Mouse (Mus musculus) layer of hippocampus, adult 2 months (tissue): ENCODE measurements around the gene Stard5. TPM values are rescaled to one million over a fixed set of nuclear protein-coding genes. Genes with fewer than 3 reads are reported as not detected.

Source experiments
- DNase-seq, 2 experiments: peaks; one replicate each; pipeline ENCODE4 v3.0.0; 2022; ENCODE audit warnings: low spot score in 2 of 2
- H3K27ac ChIP-seq: fragments of 200-600 bp; 2 replicates; pipeline ENCODE4 v1.8.1; 2022
- H3K4me3 ChIP-seq: fragments of 200-600 bp; 2 replicates; pipeline ENCODE4 v1.8.1; 2022; ENCODE audit warnings: mild to moderate bottlenecking
- CTCF ChIP-seq: fragments of 200-600 bp; conservative IDR thresholded peaks from 2 replicates; pipeline ENCODE4 v1.8.1; 2022; ENCODE audit warnings: antibody characterized with exemption, mild to moderate bottlenecking, moderate library complexity
- total RNA-seq, 2 experiments: library from RNA; stranded (reverse); gene quantifications; 2 replicates each; pipeline ENCODE4 v1.2.3; 2021

The Stard5 gene
- total RNA-seq, 2 experiments from 2014 or later: 18.3 to 18.5 TPM

DNA sequence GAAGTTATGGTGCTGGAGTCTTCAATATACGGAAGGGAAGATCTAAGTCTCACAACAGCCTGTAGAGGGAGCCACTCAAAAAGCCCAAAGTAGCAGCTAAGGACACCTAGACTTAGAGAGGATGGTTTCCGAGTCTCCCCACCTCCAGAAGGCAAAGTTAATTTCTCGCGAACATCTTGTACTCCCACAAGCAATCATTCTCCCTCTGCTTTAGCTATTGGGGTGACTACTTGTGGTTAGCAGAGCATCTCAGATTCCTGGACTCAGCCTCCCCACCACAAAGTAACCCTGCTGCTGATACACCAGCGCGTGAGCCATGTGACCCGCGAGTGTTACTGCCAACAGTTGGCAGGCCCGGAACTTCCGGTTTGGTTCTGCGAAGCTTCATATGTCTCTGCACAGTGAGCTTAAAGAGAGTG is 28.5 kb downstream of the Stard5 start:
- TF ChIP-seq CTCF: peak; percentile 59
- no peak for DNase-seq
- Histone ChIP-seq H3K4me3 (no peak overlapping the region), H3K27ac (peak overlapping the region; percentile 49; the same call in 1 of the 2 replicates)

- Histone ChIP-seq H3K27ac (peak overlapping the region; percentile 49; the same call in 1 of the 2 replicates), H3K4me3 (no peak overlapping the region)
- no peak for DNase-seq
- no peak for TF ChIP-seq CTCF
These were observed 29.3 kb downstream of the Stard5 start for GRCm38 (mm10) chr7:83661031-83661430.

GRCm38 (mm10) chr7:83661763-83662162 is 30.0 kb downstream of the Stard5 start:
- Histone ChIP-seq H3K27ac (no peak overlapping the region), H3K4me3 (no peak overlapping the region)
- DNase-seq: no peak
- no peak for TF ChIP-seq CTCF

DNA sequence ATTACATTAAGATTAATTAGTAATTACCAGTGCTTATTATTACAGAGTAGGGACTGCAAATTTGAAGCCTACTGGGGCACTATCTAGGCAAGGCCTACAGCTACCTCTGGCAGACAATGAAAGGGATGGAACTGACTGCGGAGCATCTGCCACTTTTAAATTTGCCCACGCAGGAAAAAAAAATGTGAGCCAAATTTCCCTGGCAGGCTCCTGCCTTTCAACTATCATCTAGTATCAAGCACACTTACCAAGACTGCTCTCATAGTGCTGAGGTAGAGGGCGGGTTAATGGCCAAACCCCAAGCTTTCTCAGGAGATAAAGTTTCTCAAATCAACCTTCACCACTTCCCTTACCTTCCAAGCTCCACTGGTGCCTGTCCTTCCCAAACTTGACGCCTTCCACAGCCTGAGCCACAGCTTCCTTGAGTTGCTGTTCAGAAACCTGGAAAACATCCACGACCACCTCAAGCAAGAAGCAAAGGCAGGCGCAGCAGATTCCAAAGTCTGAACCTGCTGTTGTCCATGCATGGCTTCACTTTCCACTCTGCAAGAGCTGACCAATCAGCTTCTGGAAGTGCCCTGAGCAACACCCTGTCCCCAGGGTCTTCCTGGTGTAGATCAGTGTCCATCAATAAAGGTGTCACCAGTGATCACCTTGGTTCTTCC is 31.1 kb downstream of the Stard5 start:
- peak; percentile 63 to 75 for DNase-seq
- Histone ChIP-seq H3K4me3 (no peak overlapping the region), H3K27ac (peak overlapping the region; percentile 48; the same call in 1 of the 2 replicates)
- no peak for TF ChIP-seq CTCF

DNA sequence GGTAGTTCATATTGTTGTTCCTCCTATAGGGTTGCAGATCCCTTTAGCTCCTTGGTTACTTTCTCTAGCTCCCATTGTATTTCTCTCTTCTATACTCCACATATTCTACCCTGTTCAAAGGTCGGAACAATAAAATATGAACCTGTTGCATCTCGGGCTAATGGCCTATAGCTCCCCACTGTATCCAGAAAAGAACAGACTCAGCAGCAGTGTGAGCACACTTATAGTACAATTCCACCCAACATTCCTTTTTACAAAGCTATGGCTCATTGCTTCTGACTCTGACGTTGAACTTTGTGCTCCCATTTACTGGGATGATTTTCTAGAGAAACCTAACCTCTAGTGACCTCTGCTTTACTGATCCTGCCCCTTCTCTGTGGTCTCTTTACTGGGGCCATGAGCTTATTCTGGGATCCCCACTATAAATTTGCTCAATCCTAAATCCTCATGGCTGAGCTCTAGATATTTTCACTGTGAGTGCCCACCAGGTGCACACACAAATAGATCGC is 34.4 kb downstream of the Stard5 start:
- DNase-seq: no peak
- Histone ChIP-seq H3K27ac (no peak overlapping the region), H3K4me3 (no peak overlapping the region)
- no peak for TF ChIP-seq CTCF

- Histone ChIP-seq H3K27ac (no peak overlapping the region), H3K4me3 (no peak overlapping the region)
- no peak for TF ChIP-seq CTCF
- peak in 1 of 2 experiments; percentile 4 for DNase-seq
These were observed 36.3 kb downstream of the Stard5 start for GRCm38 (mm10) chr7:83667936-83668645.

DNA sequence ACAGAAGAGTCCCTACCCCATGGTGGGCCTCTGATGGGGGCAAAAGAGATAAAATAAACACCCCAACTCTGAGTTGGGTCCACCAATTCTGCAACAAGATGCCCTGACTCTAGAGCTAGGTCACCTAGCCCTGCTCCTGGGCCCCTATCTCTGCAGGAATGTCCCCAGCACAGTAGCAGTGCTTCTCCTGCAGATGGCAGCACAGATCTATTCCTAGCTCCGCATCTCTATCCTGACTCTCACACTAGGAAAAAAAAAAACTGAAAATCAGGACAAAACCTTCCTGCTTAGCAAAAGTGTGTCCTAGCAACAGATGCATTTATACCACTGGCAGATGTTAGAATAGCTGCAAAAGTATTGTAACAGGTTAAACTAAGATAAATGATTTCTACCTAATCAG is 37.0 kb downstream of the Stard5 start:
- peak; percentile 98 for TF ChIP-seq CTCF
- 0 out of 2 replicates have a peak overlapping the region, but pooled peaks have one; percentile 14 for H3K27ac ChIP-seq
- no peak overlapping the region for H3K4me3 ChIP-seq
- peak; percentile 65 to 70 for DNase-seq

DNA sequence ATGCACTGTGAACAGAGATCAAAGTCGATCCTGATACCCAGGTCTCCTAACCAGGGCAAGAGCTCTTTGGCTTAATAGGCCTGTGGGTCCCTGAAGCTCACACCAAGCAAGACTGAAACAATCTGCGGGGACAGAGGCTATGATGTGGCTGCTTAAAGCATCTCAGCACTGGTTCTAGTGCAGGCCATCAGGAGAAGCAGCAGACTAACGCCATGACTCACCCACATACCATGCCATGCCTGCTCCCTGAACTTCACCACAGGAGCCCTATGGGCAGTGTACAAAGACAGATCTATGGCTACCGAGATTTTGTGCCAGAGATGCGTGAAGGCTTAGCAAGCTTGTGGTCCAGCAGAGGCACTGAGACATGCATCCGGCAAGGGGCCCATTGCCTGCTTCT is 39.8 kb downstream of the Stard5 start:
- no peak overlapping the region for H3K27ac ChIP-seq
- TF ChIP-seq CTCF: no peak
- no peak for DNase-seq
- H3K4me3 ChIP-seq: no peak overlapping the region

GRCm38 (mm10) chr7:83675545-83676254 is 43.9 kb downstream of the Stard5 start:
- Histone ChIP-seq H3K4me3 (no peak overlapping the region), H3K27ac (no peak overlapping the region)
- DNase-seq: no peak
- peak; percentile 84 for TF ChIP-seq CTCF

GRCm38 (mm10) chr7:83677296-83677695 is 45.5 kb downstream of the Stard5 start:
- no peak for TF ChIP-seq CTCF
- Histone ChIP-seq H3K4me3 (no peak overlapping the region), H3K27ac (no peak overlapping the region)
- no peak for DNase-seq

GRCm38 (mm10) chr7:83678506-83678905 is 46.7 kb downstream of the Stard5 start:
- no peak for TF ChIP-seq CTCF
- Histone ChIP-seq H3K27ac (no peak overlapping the region), H3K4me3 (no peak overlapping the region)
- DNase-seq: no peak

GRCm38 (mm10) chr7:83682640-83683274 is 51.0 kb downstream of the Stard5 start:
- no peak overlapping the region; the same call in 1 of the 2 replicates for H3K4me3 ChIP-seq
- H3K27ac ChIP-seq: peak overlapping the region; percentile 61
- peak; percentile 44 to 53 for DNase-seq
- TF ChIP-seq CTCF: no peak
